Mouse (Mus musculus): ENCODE data around the gene Carhsp1.

GRCm38 (mm10) chr16:8717744-8718143, 45.8 kb upstream of the Carhsp1 start:
- TF ChIP-seq CTCF (conservative IDR thresholded peaks at IDR 0.05; ENCODE audit: low read length) (no peak), NANOG (IDR thresholded peaks at IDR 0.05; ENCODE audit: borderline replicate concordance, low read length) (no peak), POU5F1 (IDR thresholded peaks at IDR 0.05; ENCODE audit: borderline replicate concordance, low read length) (no peak)
